ENCODE assay signal across 16 mouse cellular contexts in the genomic region with DNA sequence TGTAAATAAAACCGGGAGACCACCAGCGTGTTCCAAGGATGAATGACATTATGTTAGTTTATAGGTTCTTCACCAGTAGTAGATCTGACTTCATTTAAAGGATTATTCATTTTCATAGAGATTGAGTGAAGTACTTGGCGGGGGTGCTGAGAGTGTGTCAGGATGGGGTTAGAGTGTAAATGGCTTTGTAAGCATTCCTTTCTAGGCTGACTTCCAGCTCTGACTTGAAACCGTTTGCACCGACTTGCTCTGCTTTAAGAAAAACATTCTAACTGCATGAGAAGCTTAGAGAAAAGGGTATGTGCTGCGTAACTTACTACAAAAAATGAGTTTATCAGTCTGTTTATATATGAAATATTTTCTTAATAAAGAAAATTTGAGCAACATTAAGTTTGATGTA.
"Had no signal": no experiment of that assay in that cellular context is flagged by ENCODE, and none has a peak within 500 bp of the region (broad histone marks: within the 10 kb centered on the region; RNA-seq: fewer than 3 reads in every experiment).

No protein-coding gene starts in this region.

- H3K27me3 ChIP-seq: kidney, embryonic 15.5 days; limb, embryonic 12.5 days; limb, embryonic 15.5 days; lung, embryonic 15.5 days had no signal

- H3K4me1 ChIP-seq: kidney, embryonic 15.5 days; limb, embryonic 12.5 days; limb, embryonic 15.5 days; lung, embryonic 15.5 days had no signal

- H3K27ac ChIP-seq: kidney, embryonic 15.5 days; limb, embryonic 12.5 days; limb, embryonic 15.5 days; liver, embryonic 14.5 days; lung, embryonic 15.5 days had no signal

- H3K4me2 ChIP-seq: kidney, embryonic 15.5 days; limb, embryonic 12.5 days; limb, embryonic 15.5 days; liver, embryonic 11.5 days; lung, embryonic 15.5 days; midbrain, embryonic 11.5 days had no signal

- DNase-seq: kidney, postnatal 14 days; kidney, postnatal 4 days; left cerebral cortex, postnatal 4 days; liver, postnatal 0 days; lung, postnatal 10 days; lung, postnatal 4 days; midbrain, embryonic 14.5 days; thymus, adult 18-20 months; thymus, postnatal 36 days had no signal

- H3K9me3 ChIP-seq: kidney, embryonic 15.5 days; limb, embryonic 12.5 days; limb, embryonic 15.5 days; lung, embryonic 15.5 days had no signal

- H3K9ac ChIP-seq: kidney, embryonic 15.5 days; limb, embryonic 12.5 days; limb, embryonic 15.5 days; liver, embryonic 14.5 days; liver, postnatal 0 days; lung, embryonic 15.5 days had no signal

- ATAC-seq: liver, postnatal 0 days had no signal

- H3K4me3 ChIP-seq: kidney, embryonic 15.5 days; limb, embryonic 12.5 days; limb, embryonic 15.5 days; lung, embryonic 15.5 days had no signal
